Mouse (Mus musculus) kidney, postnatal 36 days (tissue): ENCODE measurements around the gene Rbm15.

Experiments
- DNase-seq, 2 experiments: peaks; one replicate each; pipeline ENCODE4 v3.0.0; 2021 to 2022; ENCODE audit warnings: mixed read lengths in 2 of 2

The Rbm15 gene

GRCm38 (mm10) chr3:107333381-107334201 lies at the start of gene Rbm15:
Gene Rbm15, minus strand, starts transcription at chr3:107333673.
- peak; percentile 97 to 99 for DNase-seq

GRCm38 (mm10) chr3:107379422-107379821 lies 45.9 kb upstream of the Rbm15 start:
- DNase-seq, result peak; percentile 58 to 85

DNA sequence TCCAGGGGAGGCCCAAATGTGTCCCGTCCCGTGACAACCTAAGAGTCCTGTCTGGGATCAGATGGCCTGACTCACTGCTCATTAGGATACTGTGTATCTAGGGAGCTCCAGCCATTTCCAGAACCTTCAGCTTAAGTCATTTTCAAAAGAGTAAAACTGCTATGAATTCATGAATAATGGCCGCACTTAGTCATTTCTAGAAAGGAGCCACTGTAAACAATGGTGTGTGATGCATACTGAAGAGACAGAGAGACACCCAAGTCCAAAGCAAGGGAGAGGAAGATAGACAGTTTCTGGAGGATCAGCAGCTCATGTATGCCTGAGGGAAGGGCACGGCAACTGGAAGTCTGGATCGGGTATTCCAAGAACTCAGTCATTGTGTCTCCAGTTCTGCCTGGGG lies 45.2 kb upstream of the Rbm15 start:
- no peak for DNase-seq

DNA sequence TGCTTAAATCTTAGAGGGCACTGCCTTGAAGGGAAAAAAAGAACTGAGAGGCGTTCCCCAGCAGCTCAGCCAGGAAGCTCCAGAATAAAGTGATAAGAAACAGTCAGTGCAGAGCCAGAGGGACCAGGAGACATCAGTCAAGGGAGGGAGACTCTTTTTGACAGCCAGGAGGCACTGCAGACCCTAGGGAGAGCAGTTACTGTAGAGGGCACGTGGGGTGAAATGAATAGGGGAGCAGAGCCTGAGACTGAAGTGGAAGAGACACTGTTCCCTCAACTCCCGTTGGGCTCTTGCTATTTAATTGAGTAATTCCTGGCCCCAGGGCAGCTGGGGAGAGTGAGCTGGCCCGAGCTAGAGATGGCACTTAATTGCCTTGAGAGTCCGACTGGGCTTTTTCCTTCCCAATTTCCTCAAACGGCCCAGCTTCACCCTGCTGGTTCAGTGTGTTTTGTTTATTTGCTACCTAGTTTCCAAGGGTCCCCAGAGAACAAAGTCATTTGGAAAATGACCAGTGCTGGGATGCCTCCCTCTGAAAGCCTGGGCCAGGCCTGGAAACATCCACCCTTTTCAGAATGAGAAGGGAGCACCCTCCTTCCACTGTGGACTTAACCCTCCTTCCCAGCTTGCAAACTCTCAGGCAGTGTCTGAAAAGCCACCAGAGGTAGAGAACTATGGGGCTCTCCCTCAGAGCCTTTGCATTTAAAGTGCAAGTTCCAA lies 41.6 kb upstream of the Rbm15 start:
- no peak for DNase-seq

GRCm38 (mm10) chr3:107369156-107369555 lies 35.7 kb upstream of the Rbm15 start:
- DNase-seq, result no peak

GRCm38 (mm10) chr3:107367938-107368599 lies 34.6 kb upstream of the Rbm15 start:
- no peak for DNase-seq

- DNase-seq, result no peak
These were observed 31.9 kb upstream of the Rbm15 start for GRCm38 (mm10) chr3:107365341-107365740.

GRCm38 (mm10) chr3:107363391-107363790 lies 29.9 kb upstream of the Rbm15 start:
- peak in 1 of 2 experiments; percentile 18 for DNase-seq

GRCm38 (mm10) chr3:107360341-107360740 lies 26.9 kb upstream of the Rbm15 start:
- no peak for DNase-seq

- no peak for DNase-seq
These were observed 24.3 kb upstream of the Rbm15 start for GRCm38 (mm10) chr3:107357700-107358234.

GRCm38 (mm10) chr3:107356964-107357441 lies 23.5 kb upstream of the Rbm15 start:
- peak; percentile 79 to 87 for DNase-seq

GRCm38 (mm10) chr3:107355618-107356260 lies 22.3 kb upstream of the Rbm15 start:
- DNase-seq, result no peak

DNA sequence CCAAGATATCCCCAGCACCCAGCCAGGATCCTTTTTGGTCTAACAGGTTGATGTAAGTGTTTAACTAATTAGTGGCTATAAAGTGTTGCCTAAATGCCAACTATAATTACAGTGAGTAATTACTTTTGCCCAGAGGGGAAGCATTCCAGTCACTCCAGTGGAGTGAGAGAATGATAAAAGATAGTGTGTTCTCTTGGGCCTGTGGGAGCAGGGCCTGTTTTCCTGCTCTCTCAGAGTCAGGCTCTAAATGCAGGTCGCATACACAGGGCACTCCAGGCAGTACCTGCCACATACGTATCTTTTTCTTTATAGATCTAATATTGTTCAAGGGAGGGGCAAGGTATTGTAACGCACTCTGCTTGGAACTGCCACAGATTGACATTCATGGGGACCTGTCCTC lies 18.2 kb upstream of the Rbm15 start:
- DNase-seq, result no peak

DNA sequence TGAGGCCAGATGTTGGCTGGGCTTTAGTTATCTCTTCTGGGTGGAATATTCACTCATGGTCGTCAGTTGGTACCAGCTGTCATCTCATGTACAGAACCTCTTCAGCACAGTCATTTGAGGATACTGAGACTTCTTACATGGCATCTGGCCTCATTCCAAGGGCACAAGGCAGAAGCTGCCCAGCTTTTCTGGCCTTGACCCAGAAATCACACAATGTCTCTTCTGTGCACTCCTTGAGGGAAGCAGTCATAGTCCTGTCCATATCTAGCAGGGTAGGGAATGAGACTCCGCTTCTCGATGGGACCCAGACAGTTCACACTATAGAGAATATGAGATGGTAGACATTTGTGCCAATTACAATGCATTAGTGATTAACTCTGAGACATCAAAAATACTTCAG lies 15.5 kb upstream of the Rbm15 start:
- DNase-seq, result peak; percentile 24 to 29

- DNase-seq, result no peak
These were observed 11.7 kb upstream of the Rbm15 start for GRCm38 (mm10) chr3:107345033-107345725.

GRCm38 (mm10) chr3:107343971-107344370 lies 10.5 kb upstream of the Rbm15 start:
- no peak for DNase-seq

GRCm38 (mm10) chr3:107334202-107334934 lies 895 bp upstream of the Rbm15 start:
- DNase-seq, result no peak

- DNase-seq, result peak; percentile 94 to 99
These were observed 503 bp downstream of the Rbm15 start for GRCm38 (mm10) chr3:107332960-107333380.

GRCm38 (mm10) chr3:107332127-107332959 lies 1.1 kb downstream of the Rbm15 start:
- peak; percentile 78 to 80 for DNase-seq

GRCm38 (mm10) chr3:107331746-107332126 lies 1.7 kb downstream of the Rbm15 start:
- no peak for DNase-seq
